Mouse (Mus musculus) intestine, embryonic 16.5 days (tissue): ENCODE results near the gene Nav1. TPM values are rescaled to one million over a fixed set of nuclear protein-coding genes. Genes with fewer than 3 reads are reported as not detected.
A peak's percentile ranks its signal among the peaks of the same experiment; 100 is the strongest.

Experiments used
- ATAC-seq: fragments of 200-750 bp; cut with Nextera tagmentation; 2 replicates; pipeline ENCODE4 v1.8.0; 2017; ENCODE audit warnings: moderate TSS enrichment, moderate library complexity
- H3K27ac ChIP-seq: fragments of 300-500 bp; sonication (generic); 2 replicates; pipeline ENCODE4 v1.5.1; 2014; ENCODE audit warnings: mild to moderate bottlenecking, low read length
- H3K27me3 ChIP-seq: fragments of 300-500 bp; sonication (generic); replicated peaks from 2 replicates; pipeline ENCODE4 v1.6.1; 2014; ENCODE audit warnings: low read length, control low read depth, mixed read lengths; ENCODE audit not compliant: control insufficient read depth, insufficient read depth
- H3K36me3 ChIP-seq: fragments of 300-500 bp; sonication (generic); 2 replicates; pipeline ENCODE4 v1.6.1; 2014; ENCODE audit warnings: low read length, control low read depth; ENCODE audit not compliant: control insufficient read depth, insufficient read depth
- H3K4me1 ChIP-seq: fragments of 300-500 bp; sonication (generic); 2 replicates; pipeline ENCODE4 v1.6.1; 2014; ENCODE audit warnings: low read length, control low read depth, mixed read lengths; ENCODE audit not compliant: control insufficient read depth, insufficient read depth
- H3K4me2 ChIP-seq: fragments of 300-500 bp; sonication (generic); 2 replicates; pipeline ENCODE4 v1.6.1; 2014; ENCODE audit warnings: low read depth, low read length, control low read depth
- H3K4me3 ChIP-seq: fragments of 300-500 bp; sonication (generic); 2 replicates; pipeline ENCODE4 v1.5.1; 2014; ENCODE audit warnings: mild to moderate bottlenecking, low read length
- H3K9ac ChIP-seq: fragments of 300-500 bp; sonication (generic); 2 replicates; pipeline ENCODE4 v1.6.1; 2014; ENCODE audit warnings: low read depth, low read length
- H3K9me3 ChIP-seq: fragments of 300-500 bp; sonication (generic); 2 replicates; pipeline ENCODE4 v1.6.1; 2016; ENCODE audit warnings: low read length, control low read depth; ENCODE audit not compliant: control insufficient read depth
- WGBS: fragments of 180-500 bp; shearing (Covaris S2); extraction: QIAGEN DNeasy Blood & Tissue Kit; methylation state at CpG from one replicate; pipeline ENCODE4 v1.1.7; 2014; 5-methylcytosine and 5-hydroxymethylcytosine counted together
- polyA plus RNA-seq: library from polyadenylated mRNA; unstranded; fragments of >200 nt; fragmentation: Nextera tagmentation; extraction: Ambion mirVana; gene quantifications from 2 replicates; pipeline ENCODE4 v1.2.1, GENCODE M21; 2015

Nav1 gene
- polyA plus RNA-seq, 1 experiment from 2014 or later, result 9.0 TPM

GRCm38 (mm10) chr1:135574451-135575208 lies 32.5 kb downstream of the Nav1 start:
- H3K36me3 ChIP-seq, result no peaks in the 10 kb centered on the region

GRCm38 (mm10) chr1:135572139-135572892 lies 34.8 kb downstream of the Nav1 start:
- no peak for ATAC-seq
- Histone ChIP-seq H3K9ac (no peak overlapping the region), H3K4me1 (peaks cover 5% of the 10 kb centered on the region; the same call in 1 of the 2 replicates), H3K9me3 (no peaks in the 10 kb centered on the region), H3K27me3 (no peaks in the 10 kb centered on the region), H3K4me3 (no peak overlapping the region), H3K36me3 (no peaks in the 10 kb centered on the region), H3K27ac (no peak overlapping the region), H3K4me2 (no peak overlapping the region)
- whole genome bisulfite sequencing, result 47% methylated on average over 4 of the region's 4 CpGs

More at GRCm38 (mm10) chr1:135574451-135575208, 32.5 kb downstream of the Nav1 start:
- Histone ChIP-seq H3K27me3 (no peaks in the 10 kb centered on the region), H3K4me1 (peaks cover 23% of the 10 kb centered on the region), H3K27ac (no peak overlapping the region), H3K9me3 (no peaks in the 10 kb centered on the region), H3K4me2 (no peak overlapping the region), H3K4me3 (no peak overlapping the region), H3K9ac (no peak overlapping the region)
- no peak for ATAC-seq
- WGBS, result 74% methylated on average over 4 of the region's 4 CpGs

- no peak for ATAC-seq
- 73% methylated on average over 8 of the region's 8 CpGs for WGBS
These were observed 39.0 kb downstream of the Nav1 start for GRCm38 (mm10) chr1:135568087-135568486.

GRCm38 (mm10) chr1:135566611-135567010 lies 40.5 kb downstream of the Nav1 start:
- Histone ChIP-seq H3K4me2 (no peak overlapping the region), H3K27ac (no peak overlapping the region), H3K27me3 (no peaks in the 10 kb centered on the region), H3K4me3 (no peak overlapping the region), H3K4me1 (peaks cover 27% of the 10 kb centered on the region), H3K9me3 (no peaks in the 10 kb centered on the region), H3K9ac (no peak overlapping the region), H3K36me3 (no peaks in the 10 kb centered on the region)
- WGBS, result 72% methylated on average over 7 of the region's 7 CpGs
- no peak for ATAC-seq

More at GRCm38 (mm10) chr1:135568087-135568486, 39.0 kb downstream of the Nav1 start:
- peaks cover 18% of the 10 kb centered on the region for H3K4me1 ChIP-seq
- no peak overlapping the region for H3K4me2 ChIP-seq
- H3K36me3 ChIP-seq, result no peaks in the 10 kb centered on the region
- H3K9ac ChIP-seq, result no peak overlapping the region
- H3K9me3 ChIP-seq, result no peaks in the 10 kb centered on the region
- no peaks in the 10 kb centered on the region for H3K27me3 ChIP-seq
- H3K4me3 ChIP-seq, result no peak overlapping the region
- no peak overlapping the region for H3K27ac ChIP-seq

GRCm38 (mm10) chr1:135565775-135566174 lies 41.3 kb downstream of the Nav1 start:
- 81% methylated on average over 5 of the region's 5 CpGs for WGBS
- no peak overlapping the region for H3K4me3 ChIP-seq
- no peak overlapping the region for H3K9ac ChIP-seq
- no peak overlapping the region for H3K27ac ChIP-seq
- no peaks in the 10 kb centered on the region for H3K27me3 ChIP-seq
- peaks cover 35% of the 10 kb centered on the region for H3K4me1 ChIP-seq
- H3K9me3 ChIP-seq, result no peaks in the 10 kb centered on the region
- no peaks in the 10 kb centered on the region for H3K36me3 ChIP-seq
- H3K4me2 ChIP-seq, result no peak overlapping the region
- no peak for ATAC-seq

- Histone ChIP-seq H3K4me3 (no peak overlapping the region), H3K4me2 (no peak overlapping the region), H3K27ac (no peak overlapping the region; the same call in none of the 2 replicates), H3K27me3 (no peaks in the 10 kb centered on the region), H3K9me3 (no peaks in the 10 kb centered on the region), H3K36me3 (no peaks in the 10 kb centered on the region), H3K9ac (no peak overlapping the region), H3K4me1 (peaks cover 36% of the 10 kb centered on the region)
- no peak for ATAC-seq
- WGBS, result 50% methylated on average over 10 of the region's 10 CpGs
These were observed 42.2 kb downstream of the Nav1 start for GRCm38 (mm10) chr1:135564660-135565519.

- 46% methylated on average over 9 of the region's 9 CpGs for WGBS
- Histone ChIP-seq H3K9ac (no peak overlapping the region), H3K4me3 (no peak overlapping the region), H3K9me3 (no peaks in the 10 kb centered on the region), H3K4me1 (peaks cover 36% of the 10 kb centered on the region), H3K27me3 (no peaks in the 10 kb centered on the region), H3K27ac (peak overlapping the region; percentile 58), H3K36me3 (no peaks in the 10 kb centered on the region), H3K4me2 (no peak overlapping the region)
- peak; percentile 60 for ATAC-seq
These were observed 43.2 kb downstream of the Nav1 start for GRCm38 (mm10) chr1:135563781-135564414.

- peak; percentile 31 for ATAC-seq
- 52% methylated on average over 8 of the region's 8 CpGs for WGBS
- peaks cover 36% of the 10 kb centered on the region for H3K4me1 ChIP-seq
These were observed 44.0 kb downstream of the Nav1 start for GRCm38 (mm10) chr1:135562982-135563650.

More at GRCm38 (mm10) chr1:135562982-135563650, 44.0 kb downstream of the Nav1 start:
- Histone ChIP-seq H3K9me3 (no peaks in the 10 kb centered on the region), H3K27ac (0 out of 2 replicates have a peak overlapping the region, but pooled peaks have one; percentile 20), H3K4me2 (no peak overlapping the region), H3K27me3 (no peaks in the 10 kb centered on the region), H3K4me3 (no peak overlapping the region), H3K9ac (no peak overlapping the region), H3K36me3 (no peaks in the 10 kb centered on the region)
